Comparison of ENCODE assay signal across 8 mouse cellular contexts in the genomic region with DNA sequence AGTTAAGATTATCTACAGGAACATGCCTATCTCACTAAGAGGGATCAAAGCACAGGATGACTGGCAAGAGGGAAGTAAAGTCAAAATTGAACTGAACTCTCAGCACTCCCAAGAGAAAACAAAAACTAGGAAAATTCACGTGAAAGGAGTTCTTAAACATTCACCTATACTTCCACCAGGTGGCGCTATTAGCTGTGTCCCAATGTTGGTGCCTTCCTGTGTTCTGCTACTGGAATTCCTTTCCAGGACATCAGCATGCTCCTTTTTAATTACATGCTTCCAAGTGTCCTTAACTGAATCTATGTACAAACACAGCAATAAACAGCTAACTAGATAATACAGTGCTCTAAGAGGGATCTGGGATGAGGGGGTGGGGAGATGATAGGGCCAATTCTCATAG. TPM values are rescaled to one million over a fixed set of nuclear protein-coding genes. Genes with fewer than 3 reads are reported as not detected.
DNase-seq lines count a peak whose midpoint lies in the region; ATAC-seq and TF ChIP-seq lines count a peak whose summit lies in the region.

No protein-coding gene starts in this region.

- H3K4me3 ChIP-seq in cortical plate, adult 2 months (ENCODE audit: insufficient read depth, low read length): no peak overlapping the region

- TF ChIP-seq POLR2A in cortical plate, adult 2 months (IDR thresholded peaks at IDR 0.05; ENCODE audit: extremely low read depth, insufficient read depth, low read length): no peak

- intact Hi-C loops in heart, postnatal 10 days (cut with DNase I): loop anchor here (1.0 to 5.0 kb wide), 3 partner anchors 122 to 642 kb away; no protein-coding TSS in a partner anchor

- TF ChIP-seq CTCF in cortical plate, adult 2 months (IDR thresholded peaks at IDR 0.05; ENCODE audit: extremely low read depth, insufficient read depth, low read length): peak; percentile 67

- no peak for ATAC-seq in monocyte, adult 5-6 weeks (replicated peaks; ENCODE audit: insufficient number of reproducible peaks, low FRiP score, low TSS enrichment, poor library complexity, severe bottlenecking)

- H3K4me1 ChIP-seq in cortical plate, adult 2 months (ENCODE audit: control insufficient read depth, insufficient read depth, low read length): no peaks in the 10 kb centered on the region

- peak; percentile 37 to 51 for DNase-seq in right cerebral cortex, adult 2 months (ENCODE audit: low spot score in 2 of 2)
- DNase-seq in right cerebral cortex, postnatal 36 days (ENCODE audit: low spot score in 2 of 2): no peak
- peak; percentile 80 for DNase-seq in ZHBTc4 (ENCODE audit: low read depth, low spot score)
- peak; percentile 70 to 80 for DNase-seq in heart, postnatal 10 days
- peak; percentile 23 to 57 for DNase-seq in left cerebral cortex, adult 9 months (ENCODE audit: low spot score in 2 of 2)
- DNase-seq in mesoderm, embryonic 11.5 days (ENCODE audit: low read depth, low spot score): peak; percentile 78

- H3K27ac ChIP-seq in cortical plate, adult 2 months (ENCODE audit: insufficient read depth, low read length): no peak overlapping the region

RNA-seq across cellular contexts. Expression of a gene that starts 25.3 kb away (rescaled TPM):
- polyA plus RNA-seq in cortical plate, adult 2 months (2012; rRNA removed): 24.5 and 27.2 TPM in 2 replicates
- 10 to 100 TPM; 56.7 to 65.8 TPM for total RNA-seq in heart, postnatal 10 days (2021)
- total RNA-seq in monocyte, adult 5-6 weeks (2017): 73.1 to 81.8 TPM (median 81.6 TPM) in 3 replicates

RNA-seq across cellular contexts. Expression of a gene that starts 34.0 kb away (rescaled TPM):
- 1.2 and 2.3 TPM in 2 replicates for polyA plus RNA-seq in cortical plate, adult 2 months (2012; rRNA removed)
- total RNA-seq in heart, postnatal 10 days (2021): 1 to 10 TPM; 2.2 to 4.4 TPM
- 3.2 to 6.9 TPM (median 3.6 TPM) in 3 replicates for total RNA-seq in monocyte, adult 5-6 weeks (2017)

RNA-seq across cellular contexts. Expression of a gene that starts 50.3 kb away (rescaled TPM):
- polyA plus RNA-seq in cortical plate, adult 2 months (2012; rRNA removed): 17.0 and 18.0 TPM in 2 replicates
- total RNA-seq in heart, postnatal 10 days (2021): 1 to 10 TPM; 6.5 to 7.1 TPM
- total RNA-seq in monocyte, adult 5-6 weeks (2017): not detected in 3 replicates

Comparison
In these comparisons a context has a peak if more than half of its experiments do, and no peak if none do; other contexts are left out.
1. DNase-seq: peak in right cerebral cortex, adult 2 months (2 of 2), ZHBTc4 (single experiment), heart, postnatal 10 days (2 of 2), left cerebral cortex, adult 9 months (2 of 2) and mesoderm, embryonic 11.5 days (single experiment); none in right cerebral cortex, postnatal 36 days (0 of 2).